Mouse (Mus musculus): ENCODE measurements around the gene Qpct.
A peak's percentile ranks its signal among the peaks of the same experiment; 100 is the strongest.
"Not testable (repeated sequence)": the region's sequence is repeated elsewhere in the genome, so short reads cannot be mapped to it uniquely, and the experiment has no call there.

The Qpct gene

GRCm38 (mm10) chr17:79076974-79077847 lies 25.5 kb downstream of the Qpct start:
- DNase-seq = no peak

GRCm38 (mm10) chr17:79077848-79078146 lies 26.1 kb downstream of the Qpct start:
- no peak for DNase-seq

GRCm38 (mm10) chr17:79078248-79078647 lies 26.5 kb downstream of the Qpct start:
- DNase-seq = no peak

GRCm38 (mm10) chr17:79091710-79092109 lies 40.0 kb downstream of the Qpct start:
- no peak for DNase-seq

GRCm38 (mm10) chr17:79093286-79093975 lies 41.7 kb downstream of the Qpct start:
- no peak for DNase-seq

- no peak for DNase-seq
Observed at GRCm38 (mm10) chr17:79095624-79096023, 43.9 kb downstream of the Qpct start.

GRCm38 (mm10) chr17:79099866-79100265 lies 48.2 kb downstream of the Qpct start:
- DNase-seq = no peak

GRCm38 (mm10) chr17:79108238-79108637 lies 56.5 kb downstream of the Qpct start:
- DNase-seq = no peak

- no peak for DNase-seq
Observed at GRCm38 (mm10) chr17:79109576-79109975, 57.9 kb downstream of the Qpct start.

- DNase-seq = peak; percentile 64
Observed at GRCm38 (mm10) chr17:79110936-79111348, 59.2 kb downstream of the Qpct start.

- DNase-seq = not testable (repeated sequence)
Observed at GRCm38 (mm10) chr17:79115248-79115647, 63.5 kb downstream of the Qpct start.

- DNase-seq = no peak
Observed at GRCm38 (mm10) chr17:79119066-79119465, 67.4 kb downstream of the Qpct start.

GRCm38 (mm10) chr17:79120269-79120668 lies 68.6 kb downstream of the Qpct start:
- DNase-seq = no peak

GRCm38 (mm10) chr17:79133740-79134139 lies 82.0 kb downstream of the Qpct start:
- no peak for DNase-seq

- DNase-seq = no peak
Observed at GRCm38 (mm10) chr17:79135826-79136225, 84.1 kb downstream of the Qpct start.

GRCm38 (mm10) chr17:79136401-79136800 lies 84.7 kb downstream of the Qpct start:
- DNase-seq = no peak

All from retina, postnatal 1 day (tissue).